Mouse (Mus musculus) C2C12 (cell line): ENCODE results near the gene Klf16. TPM values are rescaled to one million over a fixed set of nuclear protein-coding genes. Genes with fewer than 3 reads are reported as not detected.

Experiments used
- H3K27me3 ChIP-seq: one replicate; pipeline ENCODE4 v1.6.1; 2011; ENCODE audit not compliant: control insufficient read depth, insufficient read depth, insufficient read length
- H3K36me3 ChIP-seq: one replicate; pipeline ENCODE4 v1.6.1; 2011; ENCODE audit not compliant: control insufficient read depth, insufficient read depth
- H3K4me3 ChIP-seq: one replicate; pipeline ENCODE4 v1.5.1; 2011; ENCODE audit warnings: mild to moderate bottlenecking, control low read depth; ENCODE audit not compliant: poor library complexity, insufficient read depth, severe bottlenecking
- H3K79me2 ChIP-seq: one replicate; pipeline ENCODE4 v1.6.1; 2011; ENCODE audit not compliant: control insufficient read depth, insufficient read depth
- H3K79me3 ChIP-seq: one replicate; pipeline ENCODE4 v1.6.1; 2011; ENCODE audit warnings: low read depth, control low read depth
- H3ac ChIP-seq: one replicate; pipeline ENCODE3; 2011; ENCODE audit warnings: low read depth; ENCODE audit not compliant: control insufficient read depth, insufficient read length
- CEBPB ChIP-seq: IDR thresholded peaks from one replicate; pipeline ENCODE4 v1.6.1; 2011; ENCODE audit warnings: low read depth, mild to moderate bottlenecking, control low read depth, moderate library complexity
- CTCF ChIP-seq: IDR thresholded peaks from one replicate; pipeline ENCODE4 v1.5.1; 2011; ENCODE audit not compliant: control insufficient read depth, insufficient read depth, insufficient read length
- FOSL1 ChIP-seq: IDR thresholded peaks from one replicate; pipeline ENCODE4 v1.8.0; 2011; ENCODE audit warnings: mild to moderate bottlenecking, low read length; ENCODE audit not compliant: poor library complexity, insufficient read depth, severe bottlenecking
- MAX ChIP-seq: IDR thresholded peaks from one replicate; pipeline ENCODE4 v1.6.1; 2011; ENCODE audit warnings: mild to moderate bottlenecking, control low read depth
- MYOD1 ChIP-seq: IDR thresholded peaks from one replicate; pipeline ENCODE4 v1.6.1; 2011; ENCODE audit warnings: low read depth; ENCODE audit not compliant: control insufficient read depth, insufficient read length
- MYOG ChIP-seq: IDR thresholded peaks from one replicate; pipeline ENCODE4 v1.6.1; 2011; ENCODE audit not compliant: control insufficient read depth, insufficient read length; ENCODE audit errors: extremely low read depth
- USF1 ChIP-seq: IDR thresholded peaks from one replicate; pipeline ENCODE4 v1.6.1; 2011; ENCODE audit warnings: low read depth, mild to moderate bottlenecking, control low read depth, moderate library complexity
- long read RNA-seq, 2 experiments: library from polyadenylated mRNA; unstranded; transcript quantifications; one replicate each; pipeline ENCODE4 v2.0.0; 2019 to 2020
- polyA plus RNA-seq: library from polyadenylated mRNA; unstranded; fragments of >200 nt; fragmentation: generic; extraction: Trizol; gene quantifications from one replicate; pipeline ENCODE4 v1.2.1, GENCODE M21; 2012; ENCODE audit warnings: missing spikeins

Klf16 gene
- polyA plus RNA-seq: 21.0 TPM
- long read RNA-seq, experiment 1, partial matches to known transcripts: 4 of 4 reads
- long read RNA-seq, experiment 1, other reads (novel, unspliced or antisense): 0 of 4 reads
- long read RNA-seq, experiment 2, transcript Klf16-201 (2 exons, 2,674 nt): major isoform, 6 of 15 reads
- long read RNA-seq, experiment 2, partial matches to known transcripts: 9 of 15 reads
- long read RNA-seq, experiment 2, other reads (novel, unspliced or antisense): 0 of 15 reads

DNA sequence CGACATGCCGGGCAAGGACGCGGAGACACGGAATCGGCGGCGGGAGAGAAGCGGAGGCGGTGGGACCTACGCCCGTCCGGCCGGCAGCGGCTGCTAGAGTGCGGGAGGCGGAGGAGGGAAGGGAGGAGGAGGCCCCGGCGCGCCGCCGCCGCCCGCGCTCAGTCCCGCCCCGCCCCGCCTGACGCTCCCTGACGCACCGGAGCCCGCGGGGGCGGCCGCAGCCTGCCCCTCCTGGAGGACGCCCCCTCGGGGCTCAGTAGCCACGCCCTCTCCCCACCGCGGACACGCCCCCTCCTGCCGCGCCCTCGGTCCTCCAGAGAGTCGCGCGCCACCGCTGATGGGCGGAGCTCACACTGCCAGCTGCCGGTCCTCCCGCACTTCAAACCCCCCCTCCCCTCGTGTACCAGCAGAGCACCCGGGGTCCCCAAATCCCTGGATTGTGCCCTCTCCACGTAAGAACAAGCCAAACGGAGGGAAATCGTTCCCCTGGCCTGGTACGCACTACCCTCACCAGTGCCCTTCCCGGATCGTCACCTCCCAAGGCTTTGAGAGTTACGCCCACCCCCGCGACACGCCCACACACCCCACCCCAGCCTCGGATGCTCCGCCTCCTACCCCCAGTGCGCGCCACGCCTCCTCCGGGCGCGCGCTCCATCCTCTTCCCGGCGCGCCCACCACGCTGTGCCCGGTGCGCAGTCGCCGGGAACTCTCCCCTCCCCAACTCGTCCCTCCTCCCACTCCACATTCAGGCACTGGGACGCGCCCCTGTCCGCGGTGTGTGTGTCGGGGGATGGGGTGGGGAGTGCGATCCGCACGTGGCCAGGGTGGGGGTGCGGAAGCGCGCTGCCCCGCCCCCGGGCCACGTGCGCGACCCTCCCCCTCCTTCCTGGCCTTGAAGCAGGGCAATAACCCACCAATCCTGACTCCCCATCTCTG lies at the start of gene Klf16:
Klf16 (minus strand) TSS at position 127 of the 936 bp plus-strand sequence.
- Histone ChIP-seq H3ac (peak within 1 kb of the TSS; percentile 98), H3K79me2 (peaks cover 46% of the 10 kb centered on the region), H3K79me3 (peaks cover 40% of the 10 kb centered on the region), H3K4me3 (peak within 1 kb of the TSS; percentile 87), H3K36me3 (peaks cover 7% of the 10 kb centered on the region), H3K27me3 (no peaks in the 10 kb centered on the region)
- TF ChIP-seq MAX: peak; percentile 99
- peak; percentile 75 for TF ChIP-seq USF1
- TF ChIP-seq CTCF: no peak

GRCm38 (mm10) chr10:80625764-80626163 lies 48.6 kb upstream of the Klf16 start:
- Histone ChIP-seq H3K4me3 (no peak overlapping the region), H3K79me2 (peaks cover 82% of the 10 kb centered on the region)

DNA sequence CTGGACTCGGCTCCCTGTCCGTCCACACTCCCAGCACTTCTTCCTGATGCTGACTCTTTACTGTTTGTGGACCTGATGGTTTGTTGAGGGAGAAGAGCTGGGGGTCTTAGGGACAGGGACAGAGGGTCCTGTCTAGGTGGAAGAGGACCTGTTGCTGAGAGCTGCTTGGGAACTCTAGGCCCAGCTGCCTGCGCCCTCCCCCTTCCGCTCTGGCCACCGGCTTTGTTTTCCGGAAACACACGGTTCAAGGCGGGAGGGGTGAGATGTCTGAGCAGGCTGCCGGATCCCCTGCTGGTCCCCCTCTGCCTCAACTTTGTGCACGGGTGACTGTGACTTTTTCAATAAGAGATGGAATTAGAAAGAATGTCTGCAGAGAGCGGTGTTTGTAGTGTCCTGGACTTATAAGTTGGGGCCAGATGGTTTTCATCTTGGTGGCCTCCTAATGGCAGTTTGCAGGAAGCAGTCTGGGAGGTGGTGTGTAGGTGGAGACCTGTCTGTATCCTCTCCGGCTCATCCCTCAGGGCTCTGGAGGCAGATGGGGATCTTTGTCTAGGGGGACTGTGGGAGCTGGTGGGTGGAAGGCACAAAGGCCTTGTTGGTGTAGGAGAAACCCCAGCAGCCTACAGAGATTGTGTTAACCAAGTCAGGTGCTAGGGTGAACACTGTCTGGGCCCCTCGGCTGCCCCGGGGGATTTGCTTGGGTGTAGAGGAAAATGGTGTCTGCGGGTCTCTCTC lies 46.5 kb upstream of the Klf16 start:
- H3K4me3 ChIP-seq: peak overlapping the region; percentile 100

More at GRCm38 (mm10) chr10:80625764-80626163, 48.6 kb upstream of the Klf16 start:
- no peak for TF ChIP-seq CEBPB
- no peak for TF ChIP-seq MAX
- no peak for TF ChIP-seq MYOG
- TF ChIP-seq MYOD1: no peak
- TF ChIP-seq CTCF: no peak
- no peak for TF ChIP-seq FOSL1
- TF ChIP-seq USF1: no peak
- Histone ChIP-seq H3K36me3 (peaks cover 7% of the 10 kb centered on the region), H3K27me3 (no peaks in the 10 kb centered on the region), H3K79me3 (peaks cover 76% of the 10 kb centered on the region), H3ac (no peak overlapping the region)

DNA sequence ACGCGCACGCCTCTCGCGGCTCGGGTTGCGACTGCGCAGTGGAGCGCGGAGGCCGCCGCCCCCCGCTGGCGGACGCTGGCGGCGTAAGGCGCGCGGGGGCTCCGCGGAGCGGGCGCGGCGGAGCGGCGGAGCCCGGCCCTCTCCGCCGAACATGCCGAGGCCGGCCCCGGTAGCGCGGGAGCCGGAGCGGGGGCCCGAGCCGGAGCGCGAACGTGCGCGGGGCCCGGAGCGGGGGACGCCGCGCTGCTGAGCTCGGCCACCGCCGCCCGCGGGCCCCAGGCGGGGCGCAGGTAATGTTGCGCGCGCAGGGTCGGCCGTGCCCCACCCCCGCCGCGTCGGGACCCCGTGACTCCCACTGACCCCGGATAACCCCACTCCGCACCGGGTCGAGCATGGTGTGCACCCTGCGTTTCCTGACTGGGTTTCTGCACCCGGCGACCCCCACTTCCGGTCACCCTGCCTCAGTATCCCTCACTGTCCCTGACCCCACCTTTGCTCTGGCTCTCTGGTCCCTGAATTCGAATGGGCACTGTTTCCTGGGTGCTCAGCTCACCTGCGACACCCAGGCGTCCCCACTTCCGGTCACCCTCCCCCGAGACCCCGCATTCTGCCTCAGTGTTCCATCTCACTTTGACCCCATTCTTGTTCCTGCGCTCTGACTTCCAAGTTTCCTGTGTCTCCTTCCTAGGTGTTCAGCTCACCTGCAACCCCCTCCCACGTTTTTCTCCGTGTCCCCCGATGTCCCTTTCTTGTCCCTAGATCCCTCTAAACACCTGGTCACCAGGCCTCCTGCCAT lies 45.7 kb upstream of the Klf16 start, which contains the start of gene Csnk1g2:
Csnk1g2 (plus strand) TSS at position 178 of the 796 bp plus-strand sequence.
- TF ChIP-seq USF1: no peak
- TF ChIP-seq FOSL1: no peak
- TF ChIP-seq MAX: no peak
- TF ChIP-seq MYOG: no peak
- no peak for TF ChIP-seq CTCF
- TF ChIP-seq MYOD1: no peak
- TF ChIP-seq CEBPB: no peak
- H3K36me3 ChIP-seq: peaks cover 7% of the 10 kb centered on the region
- H3K79me2 ChIP-seq: peaks cover 53% of the 10 kb centered on the region
- peak within 1 kb of the TSS; percentile 100 for H3K4me3 ChIP-seq
- peaks cover 48% of the 10 kb centered on the region for H3K79me3 ChIP-seq
- no peaks in the 10 kb centered on the region for H3K27me3 ChIP-seq
- peak within 1 kb of the TSS; percentile 90 for H3ac ChIP-seq

More for the DNA sequence above, 46.5 kb upstream of the Klf16 start:
- no peaks in the 10 kb centered on the region for H3K27me3 ChIP-seq
- H3K36me3 ChIP-seq: peaks cover 7% of the 10 kb centered on the region
- H3K79me2 ChIP-seq: peaks cover 61% of the 10 kb centered on the region
- TF ChIP-seq MAX: no peak
- no peak for TF ChIP-seq FOSL1
- no peak for TF ChIP-seq CTCF
- no peak for TF ChIP-seq MYOG
- TF ChIP-seq USF1: no peak
- no peak for TF ChIP-seq MYOD1
- no peak for TF ChIP-seq CEBPB
- peak overlapping the region; percentile 90 for H3ac ChIP-seq
- peaks cover 55% of the 10 kb centered on the region for H3K79me3 ChIP-seq
